Mouse (Mus musculus) left cerebral cortex, adult 18-20 months (tissue): Measurements from ENCODE around the gene Efhd1. TPM values are rescaled to one million over a fixed set of nuclear protein-coding genes. Genes with fewer than 3 reads are reported as not detected.

Experiments used
- DNase-seq, 2 experiments: peaks; one replicate each; pipeline ENCODE4 v3.0.0; 2021 to 2022; ENCODE audit warnings: low spot score in 2 of 2, mixed read lengths in 1 of 2
- total RNA-seq, 2 experiments: library from RNA; stranded (reverse); gene quantifications; 2 replicates each; pipeline ENCODE4 v1.2.3; 2021

Gene Efhd1
- total RNA-seq, 2 experiments from 2014 or later: 12.6 to 14.7 TPM

DNA sequence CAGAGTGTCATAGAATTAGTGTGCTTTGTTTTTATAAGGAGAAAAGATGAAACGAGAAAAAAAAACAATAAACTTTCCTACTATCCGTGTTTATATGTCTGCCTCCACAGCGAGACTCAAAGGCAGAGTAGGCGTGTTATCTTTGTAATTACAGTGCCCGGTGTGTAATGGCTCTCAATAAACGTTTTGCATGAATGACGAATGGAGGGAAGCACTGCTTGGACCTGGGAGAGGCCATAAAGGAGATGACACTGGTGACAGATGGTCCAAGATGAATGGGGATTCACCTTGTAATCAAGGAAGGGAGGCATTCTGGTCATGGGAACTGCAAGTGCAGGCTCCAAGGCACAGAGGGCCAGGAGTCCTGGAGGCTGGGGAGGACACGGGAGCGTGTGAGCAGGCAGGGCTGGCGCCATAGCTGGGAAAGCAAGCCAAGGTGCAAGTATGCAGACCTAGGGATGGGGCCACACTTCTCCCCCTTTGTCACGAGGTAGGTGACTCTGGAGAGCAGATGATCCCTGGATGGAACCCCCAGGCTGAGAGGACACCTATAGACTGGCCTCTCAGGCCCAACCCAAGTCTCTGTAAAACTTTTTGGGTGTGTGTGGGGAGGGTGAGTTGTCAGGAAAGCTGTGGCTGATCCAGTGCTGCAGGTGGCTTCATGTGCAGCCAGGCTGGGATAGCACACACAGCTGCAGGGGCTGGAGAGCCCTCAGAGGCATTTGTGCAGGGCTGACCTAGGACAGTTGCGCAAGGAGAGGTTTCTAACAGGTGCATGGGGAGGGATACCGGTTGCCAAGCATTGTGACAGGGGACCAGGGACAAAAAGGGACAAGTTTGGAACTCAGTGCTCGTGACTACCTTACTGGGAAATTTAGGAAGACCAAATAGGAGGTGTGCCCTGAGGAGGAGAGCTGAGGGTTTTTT, 36.5 kb downstream of the Efhd1 start:
- DNase-seq: no peak

DNA sequence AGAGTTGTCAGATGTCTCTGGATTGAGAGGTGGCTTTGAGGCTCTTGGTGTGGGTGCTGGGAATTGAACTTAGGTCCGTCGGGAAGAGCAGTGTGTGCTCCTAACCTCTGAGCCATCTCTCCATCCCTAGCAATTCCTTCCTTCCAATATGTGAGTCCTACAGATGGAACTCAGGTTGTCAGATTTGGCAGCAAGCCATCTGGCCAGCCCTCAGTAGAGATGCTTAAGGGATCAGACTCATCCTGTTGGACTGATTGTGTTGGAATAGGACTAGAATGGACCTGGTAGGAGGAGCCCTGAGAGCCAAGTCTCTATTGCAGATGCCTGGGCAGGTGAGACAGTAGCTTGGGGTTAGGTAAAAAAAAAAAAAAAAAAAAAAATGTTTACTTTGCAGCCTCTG, 37.8 kb downstream of the Efhd1 start:
- DNase-seq: no peak

DNA sequence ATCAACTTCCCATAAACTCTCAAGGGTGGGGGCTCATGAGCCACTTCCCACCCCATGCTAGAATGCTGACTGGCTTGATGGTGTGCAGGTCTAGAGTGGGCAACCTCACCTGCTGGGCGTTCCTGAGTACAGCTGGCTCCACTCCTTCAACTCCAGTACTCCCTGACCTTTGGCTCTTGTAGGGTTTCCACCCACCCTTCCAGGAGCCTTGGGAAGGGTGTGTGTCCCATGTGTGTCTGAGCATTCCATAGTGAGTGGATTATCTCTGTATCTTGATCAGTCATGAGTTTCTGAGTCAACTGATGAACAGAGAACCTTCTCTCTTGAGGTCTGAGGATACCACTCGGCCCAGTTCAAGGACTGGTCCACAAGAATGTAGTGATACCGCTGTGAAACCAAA, 44.8 kb downstream of the Efhd1 start:
- DNase-seq: no peak

DNA sequence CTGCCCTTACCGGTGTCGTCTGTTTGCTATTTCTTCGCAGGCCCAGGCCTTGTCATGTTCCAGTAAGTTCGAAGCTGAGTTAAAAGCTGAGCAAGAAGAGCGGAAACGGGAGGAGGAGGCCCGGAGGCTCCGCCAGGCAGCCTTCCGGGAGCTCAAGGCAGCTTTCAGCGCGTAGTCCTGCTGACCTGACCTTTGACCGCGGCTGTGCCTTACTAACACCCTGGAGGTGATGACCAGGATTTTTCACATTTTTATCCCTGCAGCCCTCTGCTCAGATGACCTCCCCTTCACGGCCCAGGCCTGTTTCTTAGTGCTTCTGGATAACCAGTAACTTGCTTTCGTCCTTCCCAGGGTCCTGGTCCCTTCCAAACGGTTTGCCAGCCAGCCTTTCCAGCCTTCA, 45.5 kb downstream of the Efhd1 start:
- DNase-seq: no peak

DNA sequence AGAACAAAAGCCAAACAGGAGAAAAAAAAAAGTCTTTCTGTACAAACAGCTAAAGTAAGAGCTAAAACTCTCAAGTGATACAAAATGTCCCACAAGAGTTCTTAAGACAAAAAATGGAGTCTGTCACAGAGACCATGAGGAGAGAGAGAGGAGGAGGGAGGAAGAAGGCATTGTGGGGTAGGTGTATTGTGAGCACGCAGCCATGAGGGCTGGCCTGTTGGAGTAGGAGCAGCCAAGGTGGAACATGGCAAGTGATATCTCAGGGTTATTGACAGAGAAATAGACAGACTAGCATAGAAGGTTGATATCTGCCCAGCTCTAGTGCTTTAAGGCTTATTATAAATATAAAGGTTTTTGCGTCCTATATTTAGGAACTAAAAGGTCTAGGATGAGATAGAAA, 48.5 kb downstream of the Efhd1 start:
- DNase-seq: no peak

DNA sequence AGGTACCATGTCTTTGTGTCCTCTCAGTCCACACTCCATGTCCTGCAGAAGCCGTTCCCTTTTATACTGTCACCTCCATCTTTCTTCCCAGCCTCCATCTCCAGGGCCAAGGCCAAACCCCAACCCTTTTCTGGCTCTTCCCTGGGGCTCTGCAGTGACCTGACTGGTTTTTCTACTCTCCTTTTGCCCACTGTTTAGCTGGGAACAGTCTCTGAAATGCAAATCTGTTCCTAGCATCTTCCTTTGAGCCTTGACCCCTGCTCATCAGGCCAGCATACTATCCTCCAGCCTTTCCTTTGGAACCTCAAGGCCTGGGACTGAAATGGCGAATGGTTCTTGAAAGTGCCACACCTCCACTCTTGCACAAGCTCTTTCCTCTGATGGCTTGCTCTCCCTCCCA, 49.0 kb downstream of the Efhd1 start:
- no peak for DNase-seq

DNA sequence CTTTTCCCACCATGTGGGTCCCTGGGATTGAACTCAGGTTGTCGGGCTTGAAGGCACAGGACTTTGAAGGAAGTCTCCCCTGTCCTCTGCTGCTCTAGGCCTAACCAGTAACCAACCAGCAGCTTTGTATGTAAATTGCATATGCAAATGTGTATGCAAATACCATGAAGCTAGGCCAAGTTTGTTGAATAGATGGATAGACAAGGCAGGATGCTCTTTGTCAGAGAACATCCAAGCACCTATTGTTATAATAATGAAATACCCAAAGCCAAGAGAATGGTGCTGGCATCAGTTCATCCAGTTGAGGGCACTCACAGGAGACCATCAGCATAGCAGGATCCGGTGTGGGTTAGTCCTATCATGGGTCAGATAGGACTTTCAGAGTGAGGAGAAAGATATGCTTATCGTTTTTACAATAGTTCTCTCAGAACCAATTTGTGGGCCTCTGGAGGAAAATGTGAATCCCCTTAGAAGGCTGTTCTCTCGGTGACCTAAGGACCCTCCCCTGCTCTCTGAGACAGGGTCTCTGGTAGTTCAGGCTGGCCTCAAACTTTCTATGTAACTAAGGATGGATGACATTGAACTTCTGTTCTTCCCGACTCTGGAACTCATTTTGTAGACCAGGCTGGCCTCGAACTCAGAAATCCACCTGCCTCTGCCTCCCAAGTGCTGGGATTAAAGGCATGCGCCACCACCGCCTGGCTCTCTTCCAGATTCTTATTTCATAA, 49.8 kb downstream of the Efhd1 start:
- no peak for DNase-seq

DNA sequence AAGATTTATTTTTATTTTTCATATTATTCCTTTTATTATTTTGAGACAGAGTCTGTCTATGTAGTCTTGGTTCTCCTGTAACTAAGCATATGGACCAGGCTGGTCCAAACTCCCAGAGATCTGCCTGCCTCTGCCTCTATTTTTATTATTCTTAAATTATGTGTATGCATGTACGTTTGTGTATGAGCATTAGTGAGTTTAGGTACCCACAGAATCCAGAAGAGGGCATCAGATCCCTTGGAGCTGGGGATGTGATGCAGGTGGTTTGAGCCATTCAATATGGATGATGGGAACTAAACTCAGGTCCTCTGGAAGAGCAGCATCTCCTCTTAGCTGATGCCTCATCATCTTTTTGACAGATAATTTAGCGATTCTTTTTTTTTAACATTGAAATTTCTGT, 51.3 kb downstream of the Efhd1 start:
- DNase-seq: no peak

- no peak for DNase-seq
Measured at GRCm38 (mm10) chr1:87315894-87316293, 51.7 kb downstream of the Efhd1 start.

GRCm38 (mm10) chr1:87316672-87317071, 52.5 kb downstream of the Efhd1 start:
- peak; percentile 12 to 22 for DNase-seq

GRCm38 (mm10) chr1:87321071-87321470, 56.9 kb downstream of the Efhd1 start:
- DNase-seq: no peak

DNA sequence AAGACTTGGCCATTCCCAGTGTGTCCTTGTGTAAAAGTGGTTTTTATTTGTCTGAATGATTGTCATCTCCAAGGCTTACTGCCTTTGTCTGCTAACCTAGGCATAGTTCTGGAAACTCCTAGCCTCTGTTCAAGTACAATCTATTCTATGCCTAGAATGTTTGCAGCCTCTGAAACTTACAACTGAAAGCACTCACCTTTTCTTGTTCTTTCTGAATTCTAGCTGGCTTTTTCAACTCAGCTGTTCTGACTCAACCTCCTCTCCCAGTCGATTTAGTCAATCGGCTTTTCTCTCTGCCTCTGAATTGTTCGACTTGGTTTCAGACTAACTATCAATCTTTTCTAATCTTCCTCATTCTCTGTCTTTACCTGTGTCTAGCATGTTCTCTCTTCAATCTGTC, 58.6 kb downstream of the Efhd1 start:
- DNase-seq: no peak

DNA sequence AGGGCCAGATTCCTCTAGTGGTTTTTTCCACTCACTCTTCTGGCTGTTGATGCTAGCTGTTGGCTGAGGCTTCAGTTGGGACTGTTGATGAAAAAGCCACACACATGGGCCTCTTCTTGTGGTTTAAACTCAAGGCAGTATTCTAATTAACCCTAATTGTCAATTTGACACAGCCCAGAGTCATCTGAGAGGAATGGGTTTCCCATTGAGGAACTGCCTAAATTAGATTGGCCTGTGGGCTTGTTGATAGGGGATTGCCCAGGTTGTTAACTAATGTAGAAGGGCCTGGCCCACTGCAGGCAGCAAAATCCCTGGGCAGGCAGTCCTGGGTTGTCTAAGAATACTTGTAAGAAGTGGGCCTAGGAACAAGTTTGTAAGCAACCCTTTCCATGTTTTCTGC, 60.5 kb downstream of the Efhd1 start:
- DNase-seq: no peak

GRCm38 (mm10) chr1:87326742-87327163, 62.6 kb downstream of the Efhd1 start, which contains the start of gene Gigyf2:
TSS of gene Gigyf2 (plus strand) at chr1:87326998.
- DNase-seq: peak; percentile 92 to 95

- peak in 1 of 2 experiments; percentile 25 for DNase-seq
Measured at GRCm38 (mm10) chr1:87327165-87327861, 63.1 kb downstream of the Efhd1 start.

DNA sequence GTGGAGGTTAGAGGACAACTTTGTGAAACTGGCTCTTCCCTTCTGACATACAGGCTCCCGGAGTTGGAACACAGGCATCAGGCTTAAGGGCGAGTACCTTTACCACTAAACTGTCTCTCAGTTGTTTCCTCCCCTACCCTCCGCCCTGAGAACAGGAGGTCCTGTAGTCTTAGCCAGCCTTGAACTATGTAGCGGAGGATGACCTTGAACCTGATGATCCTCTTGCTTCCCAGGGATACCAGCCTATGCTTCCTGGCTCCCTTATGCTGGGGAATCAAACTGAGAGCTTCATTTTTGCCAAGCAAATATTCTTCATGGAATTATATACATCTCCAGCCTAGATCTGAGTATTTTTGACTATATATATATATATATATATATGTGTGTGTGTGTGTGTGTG, 67.6 kb downstream of the Efhd1 start:
- no peak for DNase-seq

DNA sequence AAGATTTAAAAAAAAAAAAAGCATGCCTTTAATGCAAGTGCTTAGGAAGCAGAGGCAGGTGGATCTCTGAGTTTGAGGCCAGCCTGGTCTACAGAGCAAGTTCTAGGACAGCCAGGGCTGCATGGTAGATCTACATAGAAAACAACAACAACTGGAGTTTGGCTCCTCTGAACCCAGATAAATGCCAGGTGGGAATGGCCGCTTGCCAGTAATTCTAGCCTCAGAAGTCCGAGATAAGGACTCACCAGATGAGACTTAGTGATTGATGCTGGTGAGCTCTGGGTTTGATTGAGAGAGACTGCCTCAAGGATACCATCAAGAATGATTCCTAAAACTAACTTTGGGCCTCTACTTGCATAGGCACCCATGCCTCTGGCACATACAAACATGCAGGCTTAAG, 86.4 kb downstream of the Efhd1 start:
- DNase-seq: no peak

- DNase-seq: no peak
Measured at GRCm38 (mm10) chr1:87360276-87360675, 96.1 kb downstream of the Efhd1 start.
